Mouse (Mus musculus): ENCODE results near the gene Maoa. TPM values are rescaled to one million over a fixed set of nuclear protein-coding genes. Genes with fewer than 3 reads are reported as not detected.

Gene Maoa
- polyA plus RNA-seq (2015; fragmentation: Nextera tagmentation; extraction: Ambion mirVana), result 22.7 and 26.5 TPM in 2 replicates

GRCm38 (mm10) chrX:16619034-16619929, at the start of gene Maoa:
Maoa (plus strand) TSS chrX:16619698.
- 16% methylated on average over 33 of the region's 33 CpGs for WGBS
- no peaks in the 10 kb centered on the region for H3K4me1 ChIP-seq (ENCODE audit: control insufficient read depth, insufficient read depth, low read length)
- no peaks in the 10 kb centered on the region for H3K9me3 ChIP-seq (replicated peaks; ENCODE audit: control insufficient read depth, low read length, poor library complexity, severe bottlenecking)
- no peaks in the 10 kb centered on the region for H3K36me3 ChIP-seq (ENCODE audit: control insufficient read depth, insufficient read depth, low read length)
- no peaks in the 10 kb centered on the region for H3K27me3 ChIP-seq (ENCODE audit: control insufficient read depth, insufficient read depth, low read depth, low read length)
- peak within 1 kb of the TSS; percentile 86 for H3K27ac ChIP-seq (ENCODE audit: low read length)
- H3K9ac ChIP-seq (ENCODE audit: low read depth, low read length), result peak within 1 kb of the TSS; percentile 71
- peak; percentile 88 for ATAC-seq
- H3K4me2 ChIP-seq (ENCODE audit: low read length), result peak within 1 kb of the TSS; percentile 71
- peak within 1 kb of the TSS; percentile 57 for H3K4me3 ChIP-seq (ENCODE audit: low read depth, low read length)

GRCm38 (mm10) chrX:16618225-16619033, 1.1 kb upstream of the Maoa start:
- Histone ChIP-seq H3K4me3 (ENCODE audit: low read depth, low read length) (peak overlapping the region; percentile 57), H3K4me2 (ENCODE audit: low read length) (peak overlapping the region; percentile 71), H3K36me3 (ENCODE audit: control insufficient read depth, insufficient read depth, low read length) (no peaks in the 10 kb centered on the region), H3K4me1 (ENCODE audit: control insufficient read depth, insufficient read depth, low read length) (no peaks in the 10 kb centered on the region), H3K9ac (ENCODE audit: low read depth, low read length) (peak overlapping the region; percentile 71), H3K27ac (ENCODE audit: low read length) (peak overlapping the region; percentile 86), H3K27me3 (ENCODE audit: control insufficient read depth, insufficient read depth, low read depth, low read length) (no peaks in the 10 kb centered on the region), H3K9me3 (replicated peaks; ENCODE audit: control insufficient read depth, low read length, poor library complexity, severe bottlenecking) (no peaks in the 10 kb centered on the region)
- ATAC-seq, result peak; percentile 95
- WGBS, result 22% methylated on average over 54 of the region's 60 CpGs

GRCm38 (mm10) chrX:16656511-16656910, 37.0 kb downstream of the Maoa start:
- no peaks in the 10 kb centered on the region for H3K36me3 ChIP-seq (ENCODE audit: control insufficient read depth, insufficient read depth, low read length)
- ATAC-seq, result no peak
- no peaks in the 10 kb centered on the region for H3K27me3 ChIP-seq (ENCODE audit: control insufficient read depth, insufficient read depth, low read depth, low read length)
- H3K9ac ChIP-seq (ENCODE audit: low read depth, low read length), result no peak overlapping the region
- no peak overlapping the region for H3K4me3 ChIP-seq (ENCODE audit: low read depth, low read length)
- H3K27ac ChIP-seq (ENCODE audit: low read length), result no peak overlapping the region
- no peaks in the 10 kb centered on the region for H3K9me3 ChIP-seq (replicated peaks; ENCODE audit: control insufficient read depth, low read length, poor library complexity, severe bottlenecking)
- WGBS, result 93% methylated on average over 2 of the region's 2 CpGs
- no peaks in the 10 kb centered on the region for H3K4me1 ChIP-seq (ENCODE audit: control insufficient read depth, insufficient read depth, low read length)
- H3K4me2 ChIP-seq (ENCODE audit: low read length), result no peak overlapping the region

GRCm38 (mm10) chrX:16706094-16706493, 86.6 kb downstream of the Maoa start:
- Histone ChIP-seq H3K4me2 (ENCODE audit: low read length) (no peak overlapping the region), H3K9ac (ENCODE audit: low read depth, low read length) (no peak overlapping the region), H3K27ac (ENCODE audit: low read length) (no peak overlapping the region), H3K27me3 (ENCODE audit: control insufficient read depth, insufficient read depth, low read depth, low read length) (no peaks in the 10 kb centered on the region), H3K4me3 (ENCODE audit: low read depth, low read length) (no peak overlapping the region), H3K4me1 (ENCODE audit: control insufficient read depth, insufficient read depth, low read length) (no peaks in the 10 kb centered on the region), H3K36me3 (ENCODE audit: control insufficient read depth, insufficient read depth, low read length) (no peaks in the 10 kb centered on the region), H3K9me3 (replicated peaks; ENCODE audit: control insufficient read depth, low read length, poor library complexity, severe bottlenecking) (no peaks in the 10 kb centered on the region)
- no peak for ATAC-seq
- 83% methylated on average over 1 of the region's 1 CpGs for WGBS

GRCm38 (mm10) chrX:16714033-16714432, 94.5 kb downstream of the Maoa start:
- no peak overlapping the region for H3K4me2 ChIP-seq (ENCODE audit: low read length)
- no peak overlapping the region for H3K27ac ChIP-seq (ENCODE audit: low read length)
- no peak for ATAC-seq
- H3K4me3 ChIP-seq (ENCODE audit: low read depth, low read length), result no peak overlapping the region
- H3K4me1 ChIP-seq (ENCODE audit: control insufficient read depth, insufficient read depth, low read length), result no peaks in the 10 kb centered on the region
- 77% methylated on average over 1 of the region's 1 CpGs for WGBS
- no peak overlapping the region for H3K9ac ChIP-seq (ENCODE audit: low read depth, low read length)
- H3K27me3 ChIP-seq (ENCODE audit: control insufficient read depth, insufficient read depth, low read depth, low read length), result no peaks in the 10 kb centered on the region
- no peaks in the 10 kb centered on the region for H3K36me3 ChIP-seq (ENCODE audit: control insufficient read depth, insufficient read depth, low read length)
- no peaks in the 10 kb centered on the region for H3K9me3 ChIP-seq (replicated peaks; ENCODE audit: control insufficient read depth, low read length, poor library complexity, severe bottlenecking)

Other genes starting within 250 kb of the Maoa start
- not detected in 2 replicates for gene Cypt1, start 96.8 kb upstream of the Maoa start, polyA plus RNA-seq (2015; fragmentation: Nextera tagmentation; extraction: Ambion mirVana)
- gene Maob, start 197.7 kb downstream of the Maoa start, polyA plus RNA-seq (2015; fragmentation: Nextera tagmentation; extraction: Ambion mirVana), result 4.5 and 5.0 TPM in 2 replicates

Measured in midbrain, embryonic 16.5 days (tissue).